Mouse (Mus musculus) forebrain, embryonic 14.5 days (tissue): ENCODE measurements around the gene Smpdl3a. TPM values are rescaled to one million over a fixed set of nuclear protein-coding genes. Genes with fewer than 3 reads are reported as not detected.

Experiments
- ATAC-seq: fragments of 200-750 bp; cut with Nextera tagmentation; 2 replicates; pipeline ENCODE4 v1.8.0; 2017; ENCODE audit warnings: mild to moderate bottlenecking, moderate library complexity
- DNase-seq: peaks from one replicate; pipeline ENCODE4 v3.0.0-alpha.2; 2015; ENCODE audit warnings: low spot score
- H3K27ac ChIP-seq: fragments of 300-500 bp; sonication (generic); 2 replicates; pipeline ENCODE4 v1.5.1; 2014; ENCODE audit warnings: low read depth, mild to moderate bottlenecking, control low read depth, low read length, moderate library complexity
- H3K27me3 ChIP-seq: fragments of 300-500 bp; sonication (generic); replicated peaks from 2 replicates; pipeline ENCODE4 v1.6.1; 2014; ENCODE audit warnings: low read length, control low read depth, mixed read lengths; ENCODE audit not compliant: control insufficient read depth, insufficient read depth
- H3K36me3 ChIP-seq: fragments of 300-500 bp; sonication (generic); 2 replicates; pipeline ENCODE4 v1.6.1; 2014; ENCODE audit warnings: low read length, control low read depth; ENCODE audit not compliant: control insufficient read depth, insufficient read depth
- H3K4me1 ChIP-seq: fragments of 300-500 bp; sonication (generic); 2 replicates; pipeline ENCODE4 v1.6.1; 2014; ENCODE audit warnings: antibody characterized with exemption, low read length, control low read depth; ENCODE audit not compliant: control insufficient read depth, insufficient read depth
- H3K4me2 ChIP-seq: fragments of 300-500 bp; sonication (generic); 2 replicates; pipeline ENCODE4 v1.6.1; 2014; ENCODE audit warnings: mild to moderate bottlenecking, control low read depth, low read length
- H3K4me3 ChIP-seq: fragments of 300-500 bp; sonication (generic); 2 replicates; pipeline ENCODE4 v1.5.1; 2014; ENCODE audit warnings: low read depth, low read length, control low read depth
- H3K9ac ChIP-seq: fragments of 300-500 bp; sonication (generic); 2 replicates; pipeline ENCODE4 v1.6.1; 2014; ENCODE audit warnings: mild to moderate bottlenecking, low read length, control low read depth, moderate library complexity
- H3K9me3 ChIP-seq: fragments of 300-500 bp; sonication (generic); replicated peaks from 2 replicates; pipeline ENCODE4 v1.6.1; 2016; ENCODE audit warnings: low read length, control low read depth, mixed read lengths; ENCODE audit not compliant: control insufficient read depth
- WGBS: fragments of 180-500 bp; shearing (Covaris S2); extraction: QIAGEN DNeasy Blood & Tissue Kit; methylation state at CpG from one replicate; pipeline ENCODE4 v1.1.7; 2014; 5-methylcytosine and 5-hydroxymethylcytosine counted together
- polyA plus RNA-seq: library from polyadenylated mRNA; unstranded; fragments of >200 nt; fragmentation: Nextera tagmentation; extraction: Ambion mirVana; gene quantifications from 2 replicates; pipeline ENCODE4 v1.2.1, GENCODE M21; 2014

Gene Smpdl3a
- polyA plus RNA-seq, 1 experiment from 2014 or later: 19.9 TPM

DNA sequence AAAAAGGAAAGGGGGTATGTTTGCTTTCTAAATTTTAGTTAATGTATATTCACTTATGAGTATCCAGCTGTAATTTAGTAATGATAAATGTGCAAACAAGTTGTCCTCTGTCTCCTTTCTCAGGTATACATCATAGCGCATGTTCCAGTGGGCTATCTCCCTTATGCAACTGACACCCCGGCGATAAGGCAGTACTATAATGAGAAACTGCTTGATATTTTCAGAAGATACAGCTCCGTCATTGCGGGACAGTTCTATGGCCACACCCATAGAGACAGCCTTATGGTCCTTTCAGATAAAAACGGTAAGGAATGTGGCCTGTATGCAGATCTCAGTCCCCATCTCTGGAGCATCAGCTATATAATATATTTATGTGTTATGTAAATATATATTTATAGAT, 13.6 kb downstream of the Smpdl3a start:
- Histone ChIP-seq H3K4me1 (no peaks in the 10 kb centered on the region), H3K4me3 (no peak overlapping the region), H3K27me3 (no peaks in the 10 kb centered on the region), H3K9me3 (no peaks in the 10 kb centered on the region), H3K36me3 (peaks cover 5% of the 10 kb centered on the region; the same call in 1 of the 2 replicates), H3K9ac (no peak overlapping the region), H3K27ac (no peak overlapping the region), H3K4me2 (no peak overlapping the region)
- no peak for ATAC-seq
- 95% methylated on average over 6 of the region's 6 CpGs for WGBS
- DNase-seq: no peak

DNA sequence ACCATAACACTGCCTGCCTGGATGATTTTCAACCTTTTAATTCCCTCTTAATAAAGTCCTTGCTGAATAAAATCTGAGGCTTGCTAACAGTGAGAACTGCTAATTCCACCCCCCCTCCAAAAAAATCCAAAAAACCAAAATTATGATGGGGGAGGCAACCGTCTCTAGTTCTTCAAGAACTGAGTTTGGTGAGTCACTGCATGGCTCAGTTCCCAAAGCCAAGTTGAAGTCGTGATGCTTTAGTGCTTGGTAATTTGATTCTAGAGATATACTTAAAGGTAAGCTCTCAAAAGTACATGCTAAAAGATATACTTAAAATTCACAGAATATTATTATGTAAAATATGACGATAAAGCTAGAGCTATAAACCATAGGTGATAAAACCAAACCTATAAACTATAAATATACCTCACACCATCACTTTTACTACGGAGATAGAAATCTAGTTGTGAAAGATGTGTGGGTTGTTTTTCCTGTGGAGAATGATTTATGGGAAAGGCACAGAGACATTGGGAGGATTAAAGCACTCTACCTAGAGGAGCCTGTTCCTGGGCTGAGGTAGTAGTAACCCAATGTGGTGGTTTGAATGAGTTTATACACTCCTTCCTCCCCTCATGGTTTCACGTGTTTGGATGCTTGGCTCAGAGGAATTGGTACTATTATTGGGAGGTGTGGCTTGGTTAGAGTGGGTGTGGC, 18.2 kb downstream of the Smpdl3a start:
- H3K4me3 ChIP-seq: no peak overlapping the region
- DNase-seq: no peak
- ATAC-seq: no peak
- no peaks in the 10 kb centered on the region for H3K9me3 ChIP-seq
- H3K9ac ChIP-seq: no peak overlapping the region
- peaks cover 5% of the 10 kb centered on the region; the same call in 1 of the 2 replicates for H3K36me3 ChIP-seq
- 88% methylated on average over 5 of the region's 5 CpGs for WGBS
- H3K4me2 ChIP-seq: no peak overlapping the region
- H3K27me3 ChIP-seq: no peaks in the 10 kb centered on the region
- H3K27ac ChIP-seq: no peak overlapping the region
- H3K4me1 ChIP-seq: no peaks in the 10 kb centered on the region

DNA sequence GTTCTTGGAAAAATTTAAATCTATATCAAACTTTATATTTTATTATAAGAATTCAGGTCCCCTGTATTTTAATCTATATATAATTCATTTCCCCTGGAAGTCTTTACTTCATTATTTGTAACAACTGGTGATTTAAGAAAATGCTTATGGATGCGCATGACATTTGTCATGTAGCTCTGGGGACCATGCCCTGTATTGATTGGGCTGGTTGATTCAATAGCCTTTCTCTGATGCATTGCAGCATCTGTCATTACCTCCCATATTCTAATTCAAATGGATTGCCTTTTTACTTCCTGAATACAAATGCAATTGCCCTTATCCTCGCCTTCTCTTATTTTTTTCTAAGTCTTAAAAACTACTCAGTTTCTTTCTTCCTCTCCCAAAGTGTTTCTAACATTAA, 20.2 kb downstream of the Smpdl3a start:
- DNase-seq: no peak
- H3K27me3 ChIP-seq: no peaks in the 10 kb centered on the region
- H3K36me3 ChIP-seq: peaks cover under 1% of the 10 kb centered on the region; the same call in 1 of the 2 replicates
- no peak overlapping the region for H3K9ac ChIP-seq
- no peaks in the 10 kb centered on the region for H3K9me3 ChIP-seq
- no peak overlapping the region for H3K4me2 ChIP-seq
- WGBS: 86% methylated on average over 2 of the region's 2 CpGs
- no peak overlapping the region for H3K4me3 ChIP-seq
- no peaks in the 10 kb centered on the region for H3K4me1 ChIP-seq
- no peak for ATAC-seq
- H3K27ac ChIP-seq: no peak overlapping the region

DNA sequence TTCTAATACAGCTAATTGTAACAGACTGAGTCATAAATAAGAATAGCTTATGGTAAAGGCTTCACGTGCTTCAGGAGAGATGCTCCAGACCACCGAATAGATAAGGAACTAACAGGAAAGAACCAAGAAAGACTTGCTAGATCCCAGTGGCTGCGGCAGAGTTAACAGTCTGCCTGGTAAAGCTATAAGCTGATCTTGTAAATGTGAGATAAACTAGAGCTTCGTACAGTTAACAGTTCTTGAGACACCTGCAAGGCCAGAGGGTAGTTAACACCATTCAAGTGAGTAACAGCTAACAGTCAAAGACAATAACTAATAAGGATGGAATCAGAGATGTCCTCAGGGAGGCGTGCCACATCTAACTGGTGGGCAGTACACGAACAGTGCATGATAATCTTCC, 21.7 kb downstream of the Smpdl3a start:
- Histone ChIP-seq H3K9me3 (no peaks in the 10 kb centered on the region), H3K4me3 (no peak overlapping the region), H3K4me1 (no peaks in the 10 kb centered on the region), H3K27ac (no peak overlapping the region), H3K9ac (no peak overlapping the region), H3K4me2 (no peak overlapping the region), H3K36me3 (no peaks in the 10 kb centered on the region), H3K27me3 (no peaks in the 10 kb centered on the region)
- WGBS: 87% methylated on average over 6 of the region's 6 CpGs
- DNase-seq: no peak
- ATAC-seq: no peak

DNA sequence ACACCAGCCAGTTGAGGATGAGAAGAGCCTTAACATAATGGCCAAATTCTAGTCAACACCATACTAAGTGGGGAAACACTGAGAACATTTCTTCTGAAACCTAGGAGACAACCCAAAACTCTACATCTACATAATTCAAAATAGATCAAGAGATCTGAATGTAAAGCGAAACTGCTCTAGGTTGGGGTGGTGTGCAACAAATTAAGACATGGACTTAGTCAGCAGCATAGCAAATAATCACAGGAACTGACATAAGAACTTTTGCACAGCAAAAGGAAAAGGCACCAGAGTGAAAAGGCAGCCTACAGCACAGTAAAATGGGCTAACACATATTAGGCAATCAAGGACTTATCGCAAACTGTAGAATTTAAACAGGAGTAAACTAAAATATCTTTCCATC, 25.1 kb downstream of the Smpdl3a start:
- no peak for DNase-seq
- Histone ChIP-seq H3K4me1 (peaks cover 3% of the 10 kb centered on the region), H3K27ac (no peak overlapping the region), H3K4me2 (no peak overlapping the region), H3K36me3 (no peaks in the 10 kb centered on the region), H3K4me3 (no peak overlapping the region), H3K9ac (no peak overlapping the region), H3K9me3 (no peaks in the 10 kb centered on the region), H3K27me3 (no peaks in the 10 kb centered on the region)
- 94% methylated on average over 2 of the region's 2 CpGs for WGBS
- no peak for ATAC-seq

DNA sequence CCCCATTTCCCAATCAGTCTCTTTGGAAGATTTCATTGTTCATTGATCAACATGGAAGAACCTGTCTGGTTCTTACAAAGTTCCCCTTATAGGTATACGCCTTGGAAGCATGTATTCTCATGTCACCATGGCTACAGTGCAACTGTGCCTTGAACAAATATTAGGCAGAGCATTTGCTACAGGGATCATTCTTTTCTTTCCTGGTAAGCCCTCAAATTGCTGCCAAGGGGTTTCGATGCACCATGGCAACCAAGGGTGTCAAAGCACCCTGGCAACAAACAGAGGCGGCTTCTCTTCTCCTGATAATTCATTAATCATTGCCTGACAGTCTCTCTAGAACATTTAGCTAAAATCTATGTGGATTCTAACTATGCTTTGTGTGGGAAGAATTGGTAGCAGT, 28.3 kb downstream of the Smpdl3a start:
- Histone ChIP-seq H3K4me2 (no peak overlapping the region), H3K27me3 (no peaks in the 10 kb centered on the region), H3K9ac (no peak overlapping the region), H3K9me3 (no peaks in the 10 kb centered on the region), H3K4me1 (peaks cover 3% of the 10 kb centered on the region), H3K36me3 (no peaks in the 10 kb centered on the region), H3K27ac (peak overlapping the region; percentile 64; the same call in 1 of the 2 replicates), H3K4me3 (no peak overlapping the region)
- under 1% methylated on average over 3 of the region's 3 CpGs for WGBS
- peak; percentile 92 for ATAC-seq
- peak; percentile 92 for DNase-seq

DNA sequence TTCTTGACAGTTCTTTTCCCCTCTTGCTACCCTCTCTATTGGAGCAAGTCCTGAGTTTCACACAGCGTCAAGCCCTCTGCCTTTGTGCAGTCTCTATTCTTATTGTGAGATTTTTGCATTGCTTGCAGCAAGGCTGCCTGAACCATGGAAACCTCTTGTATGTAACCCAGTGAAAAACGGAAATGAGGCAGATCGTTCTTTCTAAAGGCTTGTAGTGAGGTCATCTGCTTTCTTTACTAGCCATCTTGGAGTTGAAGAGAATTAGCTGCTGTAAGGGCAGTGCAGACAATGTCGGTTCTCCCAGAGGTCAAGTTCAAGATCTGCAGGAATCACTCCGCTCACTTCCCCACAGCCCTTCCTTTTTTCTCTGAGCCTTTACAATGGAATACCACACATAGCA, 34.5 kb downstream of the Smpdl3a start:
- ATAC-seq: peak; percentile 90

DNA sequence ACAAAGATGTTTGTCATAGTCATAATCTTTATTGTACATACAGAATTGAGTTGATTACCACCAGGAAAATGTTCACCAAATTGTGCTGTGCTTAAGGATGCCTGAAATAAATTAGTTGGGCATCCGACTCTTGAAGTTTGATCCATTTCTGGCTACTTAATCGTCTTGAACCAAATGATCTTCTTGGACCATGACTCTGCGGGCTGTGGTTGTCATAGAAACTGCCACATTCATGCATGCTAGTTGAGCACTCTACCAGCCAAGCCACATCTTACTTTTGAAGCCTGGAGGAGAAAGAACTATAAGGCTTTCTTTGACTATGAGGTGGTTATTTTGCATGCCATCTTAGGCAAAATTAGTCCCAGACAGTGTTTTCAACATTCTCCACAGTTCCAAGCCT, 35.5 kb downstream of the Smpdl3a start:
- no peaks in the 10 kb centered on the region for H3K4me1 ChIP-seq
- H3K36me3 ChIP-seq: no peaks in the 10 kb centered on the region
- H3K27ac ChIP-seq: no peak overlapping the region
- ATAC-seq (no peak), DNase-seq (no peak)
- H3K9me3 ChIP-seq: no peaks in the 10 kb centered on the region
- no peaks in the 10 kb centered on the region for H3K27me3 ChIP-seq
- WGBS: 74% methylated on average over 3 of the region's 3 CpGs
- no peak overlapping the region for H3K4me2 ChIP-seq
- H3K9ac ChIP-seq: no peak overlapping the region
- no peak overlapping the region for H3K4me3 ChIP-seq

More for the DNA sequence above, 34.5 kb downstream of the Smpdl3a start:
- no peak overlapping the region for H3K4me2 ChIP-seq
- WGBS: 8% methylated on average over 5 of the region's 5 CpGs
- H3K4me3 ChIP-seq: no peak overlapping the region
- H3K9ac ChIP-seq: no peak overlapping the region
- peak overlapping the region; percentile 36; the same call in 1 of the 2 replicates for H3K27ac ChIP-seq
- no peaks in the 10 kb centered on the region for H3K4me1 ChIP-seq
- peak; percentile 75 for DNase-seq
- H3K9me3 ChIP-seq: no peaks in the 10 kb centered on the region
- H3K27me3 ChIP-seq: no peaks in the 10 kb centered on the region
- H3K36me3 ChIP-seq: no peaks in the 10 kb centered on the region

DNA sequence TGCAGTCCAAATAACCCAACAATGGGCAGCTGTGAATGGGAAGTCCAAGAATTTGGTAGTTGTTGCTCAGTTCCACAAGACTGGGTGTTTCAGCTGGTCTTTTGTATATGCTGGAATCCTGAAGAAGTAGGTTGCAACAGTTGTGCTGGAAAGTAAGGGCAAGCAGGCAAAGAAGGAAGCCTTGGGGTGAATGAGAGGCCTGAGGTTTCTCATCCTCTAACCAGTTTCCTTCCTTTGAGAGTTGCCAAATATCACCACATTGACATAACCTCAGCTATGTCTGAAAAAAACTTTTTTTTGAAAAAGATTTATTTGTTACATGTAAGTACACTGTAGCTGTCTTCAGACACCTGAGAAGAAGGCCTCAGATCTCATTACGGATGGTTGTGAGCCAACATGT, 41.0 kb downstream of the Smpdl3a start:
- no peak for DNase-seq
- Histone ChIP-seq H3K27ac (no peak overlapping the region), H3K9me3 (no peaks in the 10 kb centered on the region), H3K27me3 (no peaks in the 10 kb centered on the region), H3K4me1 (no peaks in the 10 kb centered on the region), H3K4me3 (no peak overlapping the region), H3K9ac (no peak overlapping the region), H3K4me2 (no peak overlapping the region), H3K36me3 (no peaks in the 10 kb centered on the region)
- ATAC-seq: no peak
- WGBS: 98% methylated on average over 1 of the region's 1 CpGs
